Mouse (Mus musculus) lung, postnatal 0 days (tissue): ENCODE results near the gene Tcf7l2. TPM values are rescaled to one million over a fixed set of nuclear protein-coding genes. Genes with fewer than 3 reads are reported as not detected.
A peak's percentile ranks its signal among the peaks of the same experiment; 100 is the strongest.

Experiments
- ATAC-seq: fragments of 200-750 bp; cut with Nextera tagmentation; 2 replicates; pipeline ENCODE4 v1.8.0; 2017; ENCODE audit warnings: moderate library complexity
- DNase-seq: peaks from one replicate; pipeline ENCODE4 v3.0.0-alpha.2; 2016; ENCODE audit warnings: low spot score
- H3K27ac ChIP-seq: fragments of 300-500 bp; sonication (generic); 2 replicates; pipeline ENCODE4 v1.5.1; 2014; ENCODE audit warnings: antibody characterized with exemption, mild to moderate bottlenecking, low read length, mixed read lengths
- H3K27me3 ChIP-seq: fragments of 300-500 bp; sonication (generic); replicated peaks from 2 replicates; pipeline ENCODE4 v1.6.1; 2014; ENCODE audit warnings: low read length, mixed read lengths; ENCODE audit not compliant: insufficient read depth
- H3K36me3 ChIP-seq: fragments of 300-500 bp; sonication (generic); 2 replicates; pipeline ENCODE4 v1.6.1; 2014; ENCODE audit warnings: low read length, mixed read lengths; ENCODE audit not compliant: insufficient read depth
- H3K4me1 ChIP-seq: fragments of 300-500 bp; sonication (generic); 2 replicates; pipeline ENCODE4 v1.6.1; 2014; ENCODE audit warnings: antibody characterized with exemption, low read depth, low read length, mixed read lengths; ENCODE audit not compliant: insufficient read depth
- H3K4me2 ChIP-seq: fragments of 300-500 bp; sonication (generic); replicated peaks from 2 replicates; pipeline ENCODE4 v1.6.1; 2014; ENCODE audit warnings: low read depth, mild to moderate bottlenecking, low read length, moderate library complexity, mixed read lengths
- H3K4me3 ChIP-seq: fragments of 300-500 bp; sonication (generic); 2 replicates; pipeline ENCODE4 v1.5.1; 2014; ENCODE audit warnings: low read depth, low read length
- H3K9ac ChIP-seq: fragments of 300-500 bp; sonication (generic); replicated peaks from 2 replicates; pipeline ENCODE4 v1.6.1; 2014; ENCODE audit warnings: low read depth, mild to moderate bottlenecking
- H3K9me3 ChIP-seq: fragments of 300-500 bp; sonication (generic); 2 replicates; pipeline ENCODE4 v1.6.1; 2016; ENCODE audit warnings: low read length, mixed read lengths
- CTCF ChIP-seq: IDR thresholded peaks from 2 replicates; pipeline ENCODE4 v1.5.1; 2016; ENCODE audit warnings: antibody characterized with exemption, mild to moderate bottlenecking
- EP300 ChIP-seq: IDR thresholded peaks from 2 replicates; pipeline ENCODE4 v1.6.1; 2016; ENCODE audit warnings: antibody characterized with exemption, mild to moderate bottlenecking, control low read depth
- WGBS: fragments of 180-500 bp; shearing (Covaris S2); extraction: QIAGEN DNeasy Blood & Tissue Kit; methylation state at CpG from one replicate; pipeline ENCODE4 v1.1.7; 2014; 5-methylcytosine and 5-hydroxymethylcytosine counted together
- polyA plus RNA-seq: library from polyadenylated mRNA; unstranded; fragments of >200 nt; fragmentation: Nextera tagmentation; extraction: Ambion mirVana; gene quantifications from 2 replicates; pipeline ENCODE4 v1.2.1, GENCODE M21; 2015

The Tcf7l2 gene
- polyA plus RNA-seq, 1 experiment from 2014 or later = 44.4 TPM

DNA sequence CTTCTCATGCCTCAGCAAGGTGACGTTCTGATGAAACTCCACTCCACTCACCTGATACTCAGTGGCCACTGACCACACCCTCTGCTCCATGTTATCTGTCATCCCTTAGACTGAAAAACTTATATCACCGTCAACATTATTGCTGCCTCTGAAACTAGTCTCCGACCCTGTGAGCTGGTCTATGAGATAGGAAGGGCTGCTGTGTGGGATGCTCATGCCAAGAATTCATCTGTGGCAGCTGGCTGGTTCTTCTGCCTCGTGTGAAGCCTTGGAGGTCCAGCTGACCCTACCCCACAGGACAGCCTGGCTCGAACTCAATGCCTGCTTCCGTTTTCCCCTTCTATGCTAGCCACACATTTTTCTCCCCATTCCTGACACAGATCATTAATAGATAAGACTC, 125.6 kb downstream of the Tcf7l2 start:
- no peak overlapping the region for H3K4me2 ChIP-seq
- H3K9me3 ChIP-seq = no peaks in the 10 kb centered on the region
- no peaks in the 10 kb centered on the region for H3K4me1 ChIP-seq
- H3K27me3 ChIP-seq = no peaks in the 10 kb centered on the region
- no peak overlapping the region for H3K9ac ChIP-seq
- TF ChIP-seq CTCF (no peak), EP300 (no peak)
- no peak for DNase-seq
- no peak for ATAC-seq
- H3K4me3 ChIP-seq = no peak overlapping the region
- WGBS = 60% methylated on average over 6 of the region's 6 CpGs
- no peaks in the 10 kb centered on the region for H3K36me3 ChIP-seq
- H3K27ac ChIP-seq = no peak overlapping the region

DNA sequence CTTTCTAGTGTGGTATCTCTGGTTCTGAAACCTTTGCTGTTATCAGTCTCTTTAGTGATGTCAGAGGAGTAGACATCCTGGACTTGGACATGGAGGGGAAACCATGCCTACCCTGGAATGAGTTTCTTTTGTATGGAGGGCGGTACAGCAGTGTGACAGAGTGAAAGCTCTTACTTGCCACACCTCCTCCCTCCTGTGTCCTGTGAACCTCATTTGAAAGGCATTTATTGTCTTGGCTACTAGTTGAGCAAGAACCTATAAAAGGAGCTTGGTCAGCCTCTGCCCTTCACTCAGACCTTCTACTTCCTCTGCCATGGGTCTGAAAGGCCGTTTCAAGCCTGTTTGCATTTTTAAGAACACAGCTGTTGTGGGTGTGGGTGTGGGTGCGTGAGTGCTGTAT, 126.3 kb downstream of the Tcf7l2 start:
- no peaks in the 10 kb centered on the region for H3K36me3 ChIP-seq
- H3K9me3 ChIP-seq = no peaks in the 10 kb centered on the region
- ATAC-seq (peak; percentile 30; the same call in 1 of the 2 replicates), DNase-seq (peak; percentile 62)
- H3K27ac ChIP-seq = no peak overlapping the region
- H3K4me3 ChIP-seq = no peak overlapping the region
- no peaks in the 10 kb centered on the region for H3K27me3 ChIP-seq
- TF ChIP-seq EP300 (no peak), CTCF (no peak)
- WGBS = 78% methylated on average over 3 of the region's 3 CpGs
- no peaks in the 10 kb centered on the region for H3K4me1 ChIP-seq
- H3K9ac ChIP-seq = no peak overlapping the region
- no peak overlapping the region for H3K4me2 ChIP-seq

DNA sequence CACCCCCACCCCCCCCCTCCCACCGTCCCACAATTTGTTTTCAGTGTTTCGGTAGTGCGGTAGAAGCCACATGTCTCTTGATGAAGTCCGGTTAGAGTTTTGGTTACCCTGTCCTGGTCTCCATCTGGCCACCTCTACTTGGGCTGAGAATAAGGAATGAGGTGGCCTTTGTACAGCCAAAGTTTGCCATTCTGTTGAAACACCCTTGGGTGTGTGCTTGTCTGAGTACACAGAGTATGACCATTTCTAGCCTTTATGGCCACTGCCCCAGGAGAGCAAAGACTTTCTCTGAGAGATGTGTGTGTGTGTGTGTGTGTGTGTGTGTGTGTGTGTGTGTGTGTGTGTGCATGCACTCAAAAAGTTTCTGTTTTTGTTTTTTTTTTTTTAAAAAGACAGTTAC, 127.0 kb downstream of the Tcf7l2 start:
- Histone ChIP-seq H3K4me1 (no peaks in the 10 kb centered on the region), H3K4me2 (no peak overlapping the region), H3K36me3 (no peaks in the 10 kb centered on the region), H3K9me3 (no peaks in the 10 kb centered on the region), H3K27me3 (no peaks in the 10 kb centered on the region), H3K4me3 (no peak overlapping the region), H3K9ac (no peak overlapping the region), H3K27ac (no peak overlapping the region)
- no peak for TF ChIP-seq CTCF
- TF ChIP-seq EP300 = no peak
- no peak for DNase-seq
- ATAC-seq = no peak
- 100% methylated on average over 4 of the region's 4 CpGs for WGBS

DNA sequence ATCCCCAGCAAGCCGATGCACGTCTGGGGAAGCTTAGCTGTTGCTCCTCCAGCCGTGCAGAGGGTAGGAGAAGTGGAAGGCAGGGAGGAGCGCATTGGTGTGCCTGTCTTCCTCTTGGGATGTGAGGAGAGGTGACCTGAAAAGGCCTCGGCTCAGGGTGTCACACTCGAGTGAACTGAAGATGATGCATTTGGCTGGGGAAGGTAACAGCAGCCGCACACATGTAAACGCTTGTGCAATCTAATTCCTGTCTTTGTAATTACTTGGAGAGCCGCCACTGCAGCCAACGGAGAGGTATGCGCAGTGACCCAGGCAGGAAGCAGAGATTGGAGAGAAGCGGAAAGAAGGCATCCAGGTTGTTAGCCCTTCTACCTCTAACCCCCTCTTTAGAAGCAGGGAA, 129.2 kb downstream of the Tcf7l2 start:
- Histone ChIP-seq H3K9ac (no peak overlapping the region), H3K4me1 (no peaks in the 10 kb centered on the region), H3K27me3 (no peaks in the 10 kb centered on the region), H3K4me3 (no peak overlapping the region), H3K9me3 (no peaks in the 10 kb centered on the region), H3K36me3 (no peaks in the 10 kb centered on the region), H3K4me2 (no peak overlapping the region), H3K27ac (no peak overlapping the region)
- no peak for DNase-seq
- 54% methylated on average over 12 of the region's 12 CpGs for WGBS
- no peak for ATAC-seq
- TF ChIP-seq EP300 = no peak
- no peak for TF ChIP-seq CTCF

DNA sequence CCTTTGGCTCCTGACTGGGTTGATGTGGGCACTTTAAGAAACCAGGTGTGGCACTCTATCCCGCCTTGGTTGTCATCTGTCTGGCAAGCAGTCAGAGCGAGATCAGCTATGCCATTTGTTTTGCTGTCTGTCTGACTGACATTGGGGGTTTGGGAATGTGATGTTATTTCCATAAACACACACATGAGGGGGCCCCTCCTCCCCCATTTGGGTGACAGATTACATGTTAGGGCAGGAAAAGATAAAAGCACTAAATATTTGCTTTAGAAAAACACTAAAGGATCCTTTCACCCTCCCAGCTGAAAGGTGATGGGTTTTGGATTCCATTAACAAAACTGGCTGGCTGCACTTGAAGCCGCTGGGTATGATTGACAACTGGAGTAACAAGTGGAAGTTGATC, 129.9 kb downstream of the Tcf7l2 start:
- no peaks in the 10 kb centered on the region for H3K36me3 ChIP-seq
- no peak for TF ChIP-seq EP300
- TF ChIP-seq CTCF = no peak

DNA sequence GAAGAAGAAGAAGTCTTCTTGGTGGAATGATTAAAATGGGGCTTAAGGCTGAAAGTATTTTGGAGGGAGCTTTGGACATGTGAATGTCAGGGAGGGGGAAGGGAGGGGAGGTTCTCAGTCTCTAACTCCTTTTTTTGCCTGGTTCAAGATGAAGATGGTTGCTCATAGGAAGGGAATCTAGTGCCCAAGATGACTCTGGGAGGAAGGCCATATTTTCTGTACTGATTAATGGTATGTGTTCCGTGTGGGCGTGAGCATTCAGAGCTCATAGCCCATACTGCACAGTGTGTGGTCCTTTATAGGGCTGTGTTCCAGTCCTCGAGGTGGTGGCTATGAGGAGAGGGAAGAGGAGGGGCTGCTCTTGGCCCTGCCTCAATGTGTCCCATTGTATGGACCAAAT, 131.6 kb downstream of the Tcf7l2 start:
- no peaks in the 10 kb centered on the region for H3K27me3 ChIP-seq
- TF ChIP-seq EP300 (no peak), CTCF (no peak)
- ATAC-seq (no peak), DNase-seq (no peak)
- no peak overlapping the region for H3K4me2 ChIP-seq
- H3K36me3 ChIP-seq = no peaks in the 10 kb centered on the region
- no peak overlapping the region for H3K9ac ChIP-seq
- no peaks in the 10 kb centered on the region for H3K4me1 ChIP-seq
- H3K27ac ChIP-seq = no peak overlapping the region
- 61% methylated on average over 3 of the region's 3 CpGs for WGBS
- H3K9me3 ChIP-seq = no peaks in the 10 kb centered on the region
- H3K4me3 ChIP-seq = no peak overlapping the region

More for the DNA sequence above, 129.9 kb downstream of the Tcf7l2 start:
- H3K4me3 ChIP-seq = no peak overlapping the region
- no peak overlapping the region for H3K27ac ChIP-seq
- DNase-seq (no peak), ATAC-seq (no peak)
- H3K4me1 ChIP-seq = no peaks in the 10 kb centered on the region
- H3K4me2 ChIP-seq = no peak overlapping the region
- WGBS = 68% methylated on average over 3 of the region's 3 CpGs
- H3K9ac ChIP-seq = no peak overlapping the region
- no peaks in the 10 kb centered on the region for H3K9me3 ChIP-seq
- H3K27me3 ChIP-seq = no peaks in the 10 kb centered on the region

DNA sequence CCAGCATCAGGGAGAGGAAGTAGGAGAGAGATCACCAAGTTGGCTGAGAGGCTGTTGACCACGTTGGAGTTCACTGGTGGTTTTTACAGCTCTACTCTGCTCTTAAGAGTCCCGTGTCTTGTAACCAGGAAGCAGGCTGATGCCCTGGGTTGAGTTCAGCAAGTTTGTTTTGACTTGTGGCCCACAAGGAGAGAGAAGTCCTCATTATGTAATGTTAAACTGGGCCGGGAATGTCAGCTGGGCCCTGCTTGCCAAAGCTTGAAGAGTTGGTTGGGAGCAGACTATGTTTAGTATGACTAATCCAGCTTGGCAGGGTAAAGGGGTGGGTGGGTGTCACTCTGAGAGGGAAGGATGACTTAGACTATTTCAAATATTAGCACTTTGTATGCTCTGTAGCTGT, 134.9 kb downstream of the Tcf7l2 start:
- WGBS = 27% methylated on average over 3 of the region's 3 CpGs
- DNase-seq (peak; percentile 86), ATAC-seq (peak; percentile 78)
- Histone ChIP-seq H3K9me3 (no peaks in the 10 kb centered on the region), H3K27ac (no peak overlapping the region), H3K36me3 (no peaks in the 10 kb centered on the region), H3K9ac (no peak overlapping the region), H3K4me3 (no peak overlapping the region), H3K4me2 (no peak overlapping the region), H3K27me3 (no peaks in the 10 kb centered on the region), H3K4me1 (no peaks in the 10 kb centered on the region)
- TF ChIP-seq EP300 (no peak), CTCF (no peak)
